Mouse (Mus musculus) stomach, embryonic 16.5 days (tissue): ENCODE measurements around the gene Lfng. TPM values are rescaled to one million over a fixed set of nuclear protein-coding genes. Genes with fewer than 3 reads are reported as not detected.

ENCODE experiments used
- polyA plus RNA-seq: library from polyadenylated mRNA; unstranded; fragments of >200 nt; fragmentation: Nextera tagmentation; extraction: Ambion mirVana; gene quantifications from 2 replicates; pipeline ENCODE4 v1.2.1, GENCODE M21; 2015

Gene Lfng
- polyA plus RNA-seq, 1 experiment from 2014 or later: 21.5 TPM

Other genes with a start within 250 kb of the Lfng start
- 17.9 and 19.3 TPM in 2 replicates for gene Snx8, start 218.1 kb upstream of the Lfng start, polyA plus RNA-seq
- 64.3 and 72.7 TPM in 2 replicates for gene Eif3b, start 188.0 kb upstream of the Lfng start, polyA plus RNA-seq
- not detected in 2 replicates for gene Gm4869, start 161.7 kb upstream of the Lfng start, polyA plus RNA-seq
- gene Chst12, start 101.8 kb upstream of the Lfng start, polyA plus RNA-seq: 22.6 and 27.4 TPM in 2 replicates
- 0.71 TPM in 1 of 2 replicates, not detected in the other for gene Grifin, start 42.2 kb upstream of the Lfng start, polyA plus RNA-seq
- gene Ttyh3, start 41.7 kb downstream of the Lfng start, polyA plus RNA-seq: 13.8 and 17.8 TPM in 2 replicates
- gene Iqce, start 95.1 kb downstream of the Lfng start, polyA plus RNA-seq: 19.2 and 21.1 TPM in 2 replicates
- gene Brat1, start 97.7 kb downstream of the Lfng start, polyA plus RNA-seq: 20.4 and 20.7 TPM in 2 replicates
- gene Amz1, start 116.8 kb downstream of the Lfng start, polyA plus RNA-seq: 1.00 and 1.2 TPM in 2 replicates
- gene Gna12, start 223.1 kb downstream of the Lfng start, polyA plus RNA-seq: 6.9 and 7.2 TPM in 2 replicates